Mouse (Mus musculus) lung, postnatal 0 days (tissue): ENCODE results near the gene Pde1a.

ENCODE experiments used
- CTCF ChIP-seq: IDR thresholded peaks from 2 replicates; pipeline ENCODE4 v1.5.1; 2016; ENCODE audit warnings: antibody characterized with exemption, mild to moderate bottlenecking
- EP300 ChIP-seq: IDR thresholded peaks from 2 replicates; pipeline ENCODE4 v1.6.1; 2016; ENCODE audit warnings: antibody characterized with exemption, mild to moderate bottlenecking, control low read depth

GRCm38 (mm10) chr2:80037971-80038370 is 91.3 kb downstream of the Pde1a start:
- TF ChIP-seq CTCF (no peak), EP300 (no peak)
